Mouse (Mus musculus) cerebellum, adult 9-10 months (tissue): Measurements from ENCODE around the gene Cks2.
"Not testable (repeated sequence)": the region's sequence is repeated elsewhere in the genome, so short reads cannot be mapped to it uniquely, and the experiment has no call there.

ENCODE experiments used
- DNase-seq: peaks from one replicate; pipeline ENCODE4 v3.0.0; 2022

Gene Cks2

GRCm38 (mm10) chr13:51641424-51641823, 3.6 kb upstream of the Cks2 start:
- DNase-seq = no peak

GRCm38 (mm10) chr13:51642171-51642778, 2.8 kb upstream of the Cks2 start:
- no peak for DNase-seq

- no peak for DNase-seq
Observed at GRCm38 (mm10) chr13:51643924-51644828, 856 bp upstream of the Cks2 start.

GRCm38 (mm10) chr13:51645872-51646271, 840 bp downstream of the Cks2 start:
- DNase-seq = no peak

- no peak for DNase-seq
Observed at GRCm38 (mm10) chr13:51646362-51647027, 1.5 kb downstream of the Cks2 start.

- no peak for DNase-seq
Observed at GRCm38 (mm10) chr13:51647770-51648169, 2.7 kb downstream of the Cks2 start.

- DNase-seq = no peak
Observed at GRCm38 (mm10) chr13:51648237-51648636, 3.2 kb downstream of the Cks2 start.

- DNase-seq = no peak
Observed at GRCm38 (mm10) chr13:51649740-51650139, 4.7 kb downstream of the Cks2 start.

- DNase-seq = peak; percentile 92
Observed at GRCm38 (mm10) chr13:51651408-51652064, 6.5 kb downstream of the Cks2 start, which contains the start of gene Secisbp2. TSS of gene Secisbp2 (plus strand) at chr13:51651697.

GRCm38 (mm10) chr13:51653159-51653558, 8.1 kb downstream of the Cks2 start:
- no peak for DNase-seq

GRCm38 (mm10) chr13:51653961-51654360, 8.9 kb downstream of the Cks2 start:
- DNase-seq = no peak

- DNase-seq = no peak
Observed at GRCm38 (mm10) chr13:51656516-51657235, 11.6 kb downstream of the Cks2 start.

GRCm38 (mm10) chr13:51658094-51658493, 13.1 kb downstream of the Cks2 start:
- no peak for DNase-seq

- DNase-seq = no peak
Observed at GRCm38 (mm10) chr13:51659573-51659972, 14.5 kb downstream of the Cks2 start.

GRCm38 (mm10) chr13:51663561-51663960, 18.5 kb downstream of the Cks2 start:
- DNase-seq = no peak

GRCm38 (mm10) chr13:51668195-51668594, 23.2 kb downstream of the Cks2 start:
- DNase-seq = not testable (repeated sequence)

- DNase-seq = no peak
Observed at GRCm38 (mm10) chr13:51676641-51677040, 31.6 kb downstream of the Cks2 start.

GRCm38 (mm10) chr13:51677041-51677440, 32.0 kb downstream of the Cks2 start:
- no peak for DNase-seq

GRCm38 (mm10) chr13:51677630-51678185, 32.7 kb downstream of the Cks2 start:
- DNase-seq = no peak

GRCm38 (mm10) chr13:51678687-51679086, 33.7 kb downstream of the Cks2 start:
- no peak for DNase-seq

- no peak for DNase-seq
Observed at GRCm38 (mm10) chr13:51679332-51679731, 34.3 kb downstream of the Cks2 start.

GRCm38 (mm10) chr13:51681076-51681475, 36.0 kb downstream of the Cks2 start:
- DNase-seq = no peak
